Mouse (Mus musculus): ENCODE measurements around the gene Col4a4.

GRCm38 (mm10) chr1:82527931-82528330, 58.7 kb downstream of the Col4a4 start:
- TF ChIP-seq GATA1 (IDR thresholded peaks at IDR 0.05; ENCODE audit: borderline replicate concordance, low read length), result no peak
- no peak for TF ChIP-seq CTCF (IDR thresholded peaks at IDR 0.05; ENCODE audit: low read depth, low read length)
- no peak for TF ChIP-seq TAL1 (conservative IDR thresholded peaks at IDR 0.05; ENCODE audit: low read depth, low read length)

Data from G1E (cell line).